Mouse (Mus musculus) lung, embryonic 15.5 days (tissue): ENCODE results near the gene Prrg2. TPM values are rescaled to one million over a fixed set of nuclear protein-coding genes. Genes with fewer than 3 reads are reported as not detected.

Experiments used
- ATAC-seq: fragments of 200-750 bp; cut with Nextera tagmentation; 2 replicates; pipeline ENCODE4 v1.8.0; 2017; ENCODE audit warnings: moderate number of reproducible peaks, borderline replicate concordance; ENCODE audit not compliant: low FRiP score, low TSS enrichment; ENCODE audit errors: extremely low read depth
- H3K27ac ChIP-seq: fragments of 300-500 bp; sonication (generic); 2 replicates; pipeline ENCODE4 v1.5.1; 2015; ENCODE audit warnings: moderate library complexity, mild to moderate bottlenecking, inconsistent platforms
- H3K27me3 ChIP-seq: fragments of 300-500 bp; sonication (generic); 2 replicates; pipeline ENCODE4 v1.6.1; 2015; ENCODE audit warnings: inconsistent platforms
- H3K36me3 ChIP-seq: fragments of 300-500 bp; sonication (generic); 2 replicates; pipeline ENCODE4 v1.6.1; 2015; ENCODE audit warnings: inconsistent platforms
- H3K4me1 ChIP-seq: fragments of 300-500 bp; sonication (generic); 2 replicates; pipeline ENCODE4 v1.6.1; 2015; ENCODE audit warnings: inconsistent platforms
- H3K4me2 ChIP-seq: fragments of 300-500 bp; sonication (generic); 2 replicates; pipeline ENCODE4 v1.6.1; 2015; ENCODE audit warnings: inconsistent platforms, mild to moderate bottlenecking, moderate library complexity
- H3K4me3 ChIP-seq: fragments of 300-500 bp; sonication (generic); 2 replicates; pipeline ENCODE4 v1.5.1; 2015; ENCODE audit warnings: mild to moderate bottlenecking, inconsistent platforms
- H3K9ac ChIP-seq: fragments of 300-500 bp; sonication (generic); 2 replicates; pipeline ENCODE4 v1.6.1; 2015; ENCODE audit warnings: inconsistent platforms
- H3K9me3 ChIP-seq: fragments of 300-500 bp; sonication (generic); 2 replicates; pipeline ENCODE4 v1.6.1; 2016; ENCODE audit warnings: inconsistent platforms
- WGBS: fragments of 180-500 bp; shearing (Covaris S2); methylation state at CpG from one replicate; pipeline ENCODE4 v1.1.7; 2015; 5-methylcytosine and 5-hydroxymethylcytosine counted together
- polyA plus RNA-seq: library from polyadenylated mRNA; unstranded; fragments of >200 nt; fragmentation: Nextera tagmentation; extraction: Ambion mirVana; gene quantifications from 2 replicates; pipeline ENCODE4 v1.2.1, GENCODE M21; 2015

Prrg2 gene
- polyA plus RNA-seq, 1 experiment from 2014 or later, result 23.1 TPM

DNA sequence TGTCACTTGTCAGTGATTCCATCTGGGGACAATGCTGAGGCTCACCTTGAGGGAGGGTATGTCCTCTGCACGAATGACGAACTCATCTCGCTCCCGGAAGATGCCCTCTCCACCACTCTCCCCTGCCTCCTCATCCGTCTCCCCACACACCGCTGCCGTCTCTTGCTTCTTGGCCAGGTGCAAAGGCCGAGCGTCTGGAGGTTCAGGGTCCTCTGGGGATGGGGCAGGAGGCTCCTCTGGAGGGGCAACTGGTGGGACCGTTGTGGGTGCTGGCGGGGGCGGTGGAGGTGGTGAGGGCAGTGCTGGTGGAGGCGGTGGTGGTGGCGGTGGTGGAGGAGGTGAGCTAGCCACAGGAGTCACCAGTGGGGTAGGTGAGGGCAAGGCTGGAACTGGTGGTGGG, 19.2 kb downstream of the Prrg2 start:
- H3K27ac ChIP-seq, result no peak overlapping the region
- no peak overlapping the region for H3K4me3 ChIP-seq
- no peaks in the 10 kb centered on the region for H3K27me3 ChIP-seq
- H3K9ac ChIP-seq, result no peak overlapping the region
- ATAC-seq, result no peak
- H3K9me3 ChIP-seq, result no peaks in the 10 kb centered on the region
- H3K4me2 ChIP-seq, result no peak overlapping the region
- no peaks in the 10 kb centered on the region for H3K4me1 ChIP-seq
- peaks cover 97% of the 10 kb centered on the region for H3K36me3 ChIP-seq
- 87% methylated on average over 14 of the region's 14 CpGs for WGBS

DNA sequence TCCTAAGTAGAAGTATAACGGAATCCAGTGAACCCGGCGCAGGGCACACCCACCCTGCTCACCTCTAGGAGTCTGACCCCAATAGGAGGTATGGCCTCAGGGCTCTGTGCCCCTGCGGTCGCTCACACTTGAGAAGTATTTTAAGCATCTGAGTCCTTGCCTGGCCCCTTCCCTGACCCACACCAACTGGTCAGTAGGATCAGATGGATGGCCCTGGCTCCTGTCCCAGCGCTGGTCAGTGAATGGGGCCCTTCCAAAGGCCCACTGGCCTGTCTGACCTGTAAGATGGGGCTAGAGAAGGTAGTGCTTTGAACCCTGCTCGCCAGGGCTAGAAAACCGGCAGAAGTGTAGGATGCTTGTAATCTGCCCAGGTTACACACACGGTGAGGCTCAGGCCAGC, 21.6 kb downstream of the Prrg2 start:
- Histone ChIP-seq H3K4me2 (no peak overlapping the region), H3K9ac (no peak overlapping the region), H3K27me3 (no peaks in the 10 kb centered on the region), H3K36me3 (peaks cover 97% of the 10 kb centered on the region), H3K9me3 (no peaks in the 10 kb centered on the region), H3K4me1 (no peaks in the 10 kb centered on the region), H3K27ac (no peak overlapping the region), H3K4me3 (no peak overlapping the region)
- ATAC-seq, result no peak
- WGBS, result 93% methylated on average over 9 of the region's 9 CpGs

DNA sequence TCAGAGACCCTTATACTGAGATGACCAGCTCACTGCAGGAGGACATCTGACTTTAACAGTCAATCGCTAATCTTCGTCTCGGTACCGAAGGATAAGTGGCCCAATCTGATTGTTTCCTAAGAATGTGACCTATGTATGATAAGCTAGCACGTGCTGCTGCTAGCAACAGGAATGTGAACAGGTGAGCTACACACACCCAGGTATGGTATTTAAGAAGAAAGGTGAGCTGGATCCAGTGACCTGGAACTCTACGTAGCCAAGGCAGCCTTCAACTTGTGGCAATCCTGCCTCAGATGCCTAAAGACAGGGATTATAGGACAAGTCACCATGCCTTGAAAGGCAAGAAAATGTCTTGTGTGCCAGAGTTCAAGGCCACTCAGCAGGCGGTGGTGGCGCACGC, 24.1 kb downstream of the Prrg2 start:
- 95% methylated on average over 9 of the region's 9 CpGs for WGBS
- ATAC-seq, result no peak
- peaks cover 98% of the 10 kb centered on the region for H3K36me3 ChIP-seq
- H3K4me2 ChIP-seq, result no peak overlapping the region
- no peak overlapping the region for H3K4me3 ChIP-seq
- H3K27me3 ChIP-seq, result no peaks in the 10 kb centered on the region
- no peak overlapping the region for H3K27ac ChIP-seq
- no peaks in the 10 kb centered on the region for H3K4me1 ChIP-seq
- no peak overlapping the region for H3K9ac ChIP-seq
- H3K9me3 ChIP-seq, result no peaks in the 10 kb centered on the region

DNA sequence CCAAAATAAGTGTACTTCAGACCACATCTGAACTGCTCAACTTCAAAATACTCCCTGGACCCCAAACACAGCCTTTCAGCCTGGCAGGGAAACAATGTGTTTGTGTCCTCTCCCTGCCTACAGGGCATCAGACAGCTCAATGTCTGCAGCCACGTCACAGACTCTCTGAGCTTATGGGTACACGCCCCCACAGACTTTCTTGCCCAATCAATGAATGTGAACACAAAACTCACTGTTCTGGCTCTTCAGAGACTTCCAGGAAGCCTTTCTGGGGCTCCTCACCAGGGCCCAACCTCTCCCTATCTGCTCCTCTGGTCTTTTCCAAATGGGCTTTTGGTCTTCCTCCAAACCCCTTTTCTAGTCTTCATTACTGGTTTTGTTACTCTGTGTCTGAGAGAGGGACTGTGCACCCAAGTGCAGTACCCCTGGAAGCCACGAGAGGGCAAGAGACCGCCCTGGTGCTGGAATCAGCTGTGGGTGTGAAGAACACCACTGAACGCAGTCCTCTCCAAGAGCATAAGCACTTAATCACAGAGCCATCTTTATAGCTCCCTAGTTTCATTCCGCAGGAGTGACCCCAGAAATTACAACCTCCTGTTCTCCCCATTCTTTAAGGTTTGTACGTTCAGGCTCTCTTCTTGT, 24.6 kb downstream of the Prrg2 start:
- Histone ChIP-seq H3K36me3 (peaks cover 98% of the 10 kb centered on the region), H3K9me3 (no peaks in the 10 kb centered on the region), H3K4me2 (no peak overlapping the region), H3K4me3 (no peak overlapping the region), H3K27me3 (no peaks in the 10 kb centered on the region), H3K27ac (no peak overlapping the region), H3K4me1 (no peaks in the 10 kb centered on the region), H3K9ac (no peak overlapping the region)
- no peak for ATAC-seq
- 62% methylated on average over 7 of the region's 7 CpGs for WGBS

DNA sequence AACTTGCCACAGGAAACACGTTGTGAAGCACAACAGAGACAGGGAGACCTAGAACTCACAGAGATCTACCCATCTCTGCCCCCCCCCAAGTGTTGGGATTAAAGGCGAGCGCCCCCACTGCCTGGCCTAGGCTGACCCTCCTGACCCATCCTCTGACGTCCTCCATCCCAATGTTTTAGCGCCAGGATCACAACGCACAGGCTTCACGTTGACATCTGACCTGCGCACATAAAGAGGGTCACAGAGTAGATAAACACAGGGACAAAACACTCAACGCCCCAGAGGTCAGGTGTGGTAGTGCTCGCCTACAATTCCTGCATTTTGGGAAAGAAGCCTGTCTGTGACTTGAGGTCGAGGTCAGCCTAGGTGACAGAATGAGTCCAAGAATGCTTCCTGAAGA, 25.8 kb downstream of the Prrg2 start:
- H3K9ac ChIP-seq, result no peak overlapping the region
- no peak for ATAC-seq
- 74% methylated on average over 11 of the region's 11 CpGs for WGBS
- peaks cover 98% of the 10 kb centered on the region for H3K36me3 ChIP-seq
- no peak overlapping the region for H3K4me2 ChIP-seq
- H3K4me3 ChIP-seq, result no peak overlapping the region
- H3K4me1 ChIP-seq, result no peaks in the 10 kb centered on the region
- H3K27me3 ChIP-seq, result no peaks in the 10 kb centered on the region
- H3K9me3 ChIP-seq, result no peaks in the 10 kb centered on the region
- H3K27ac ChIP-seq, result no peak overlapping the region

GRCm38 (mm10) chr7:45035631-45036030, 26.8 kb downstream of the Prrg2 start:
- H3K27me3 ChIP-seq, result no peaks in the 10 kb centered on the region
- H3K9ac ChIP-seq, result no peak overlapping the region
- H3K4me1 ChIP-seq, result no peaks in the 10 kb centered on the region
- no peaks in the 10 kb centered on the region for H3K9me3 ChIP-seq
- ATAC-seq, result no peak
- no peak overlapping the region for H3K27ac ChIP-seq
- WGBS, result 84% methylated on average over 3 of the region's 3 CpGs
- no peak overlapping the region for H3K4me2 ChIP-seq
- no peak overlapping the region for H3K4me3 ChIP-seq
- peaks cover 98% of the 10 kb centered on the region for H3K36me3 ChIP-seq

- Histone ChIP-seq H3K27ac (no peak overlapping the region), H3K4me2 (no peak overlapping the region), H3K4me3 (no peak overlapping the region), H3K9me3 (no peaks in the 10 kb centered on the region), H3K27me3 (no peaks in the 10 kb centered on the region), H3K36me3 (peaks cover 97% of the 10 kb centered on the region), H3K4me1 (no peaks in the 10 kb centered on the region), H3K9ac (no peak overlapping the region)
- 92% methylated on average over 19 of the region's 19 CpGs for WGBS
- ATAC-seq, result no peak
Observed at GRCm38 (mm10) chr7:45033722-45034359, 28.6 kb downstream of the Prrg2 start.

DNA sequence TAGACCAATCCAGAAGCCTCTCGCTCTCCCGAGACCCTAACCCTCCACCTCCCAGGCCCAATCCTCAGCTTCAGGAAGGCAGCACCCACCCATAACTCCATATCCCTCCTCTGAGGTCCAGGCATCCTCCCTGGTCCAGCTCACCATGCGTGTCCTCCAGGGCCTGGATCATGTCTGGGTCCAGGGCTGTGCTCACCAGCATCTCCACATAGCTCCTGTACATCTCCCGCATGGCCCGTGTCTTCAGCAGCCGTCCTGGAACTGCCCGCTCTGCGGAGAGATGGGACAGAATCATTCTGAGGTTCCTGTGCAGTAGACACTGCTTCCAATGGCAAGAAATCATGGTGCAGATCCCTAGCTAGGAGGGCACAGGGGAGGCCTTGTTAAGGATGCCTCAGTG, 31.6 kb downstream of the Prrg2 start:
- Histone ChIP-seq H3K4me2 (no peak overlapping the region), H3K4me1 (no peaks in the 10 kb centered on the region), H3K9me3 (no peaks in the 10 kb centered on the region), H3K27ac (no peak overlapping the region), H3K4me3 (no peak overlapping the region), H3K27me3 (no peaks in the 10 kb centered on the region), H3K9ac (no peak overlapping the region), H3K36me3 (peaks cover 86% of the 10 kb centered on the region)
- ATAC-seq, result no peak
- 96% methylated on average over 8 of the region's 8 CpGs for WGBS

DNA sequence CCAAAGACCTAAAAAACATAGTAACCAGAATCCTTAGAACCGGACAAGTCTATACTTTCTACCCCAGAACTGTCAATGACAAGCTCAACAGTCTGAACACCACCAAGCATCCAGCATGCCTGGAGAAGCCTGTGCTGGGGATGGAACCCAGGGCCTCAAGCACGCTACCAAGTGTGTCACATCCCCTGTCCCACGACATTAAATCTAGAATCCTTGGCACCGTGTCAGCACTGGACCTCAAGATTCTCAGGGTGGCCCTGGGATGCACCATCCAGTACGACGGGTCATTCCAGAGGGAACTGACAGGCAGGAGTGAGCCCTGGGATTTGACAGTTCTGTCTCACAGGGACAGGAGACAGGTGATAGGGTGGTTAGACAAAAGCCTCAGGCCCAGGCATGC, 32.5 kb downstream of the Prrg2 start:
- H3K9me3 ChIP-seq, result no peaks in the 10 kb centered on the region
- WGBS, result 86% methylated on average over 6 of the region's 6 CpGs

GRCm38 (mm10) chr7:45028351-45028750, 34.1 kb downstream of the Prrg2 start:
- Histone ChIP-seq H3K36me3 (peaks cover 61% of the 10 kb centered on the region), H3K9me3 (no peaks in the 10 kb centered on the region), H3K9ac (no peak overlapping the region), H3K4me3 (no peak overlapping the region), H3K27me3 (no peaks in the 10 kb centered on the region), H3K27ac (no peak overlapping the region), H3K4me1 (no peaks in the 10 kb centered on the region), H3K4me2 (no peak overlapping the region)
- WGBS, result 83% methylated on average over 11 of the region's 11 CpGs
- no peak for ATAC-seq

More for the DNA sequence above, 32.5 kb downstream of the Prrg2 start:
- Histone ChIP-seq H3K4me3 (no peak overlapping the region), H3K27ac (no peak overlapping the region), H3K4me1 (no peaks in the 10 kb centered on the region), H3K4me2 (no peak overlapping the region), H3K27me3 (no peaks in the 10 kb centered on the region), H3K9ac (no peak overlapping the region), H3K36me3 (peaks cover 78% of the 10 kb centered on the region)
- ATAC-seq, result no peak

GRCm38 (mm10) chr7:45027761-45028160, 34.7 kb downstream of the Prrg2 start:
- Histone ChIP-seq H3K4me3 (no peak overlapping the region), H3K36me3 (peaks cover 55% of the 10 kb centered on the region), H3K27me3 (no peaks in the 10 kb centered on the region), H3K9me3 (no peaks in the 10 kb centered on the region), H3K9ac (no peak overlapping the region), H3K4me1 (no peaks in the 10 kb centered on the region), H3K4me2 (no peak overlapping the region), H3K27ac (no peak overlapping the region)
- 83% methylated on average over 9 of the region's 9 CpGs for WGBS
- no peak for ATAC-seq

GRCm38 (mm10) chr7:45026256-45026655, 36.2 kb downstream of the Prrg2 start:
- peaks cover 40% of the 10 kb centered on the region for H3K36me3 ChIP-seq
- 68% methylated on average over 2 of the region's 2 CpGs for WGBS
- H3K4me2 ChIP-seq, result no peak overlapping the region
- H3K27me3 ChIP-seq, result no peaks in the 10 kb centered on the region
- H3K9me3 ChIP-seq, result no peaks in the 10 kb centered on the region
- ATAC-seq, result no peak
- no peak overlapping the region for H3K27ac ChIP-seq
- no peak overlapping the region for H3K4me3 ChIP-seq
- H3K4me1 ChIP-seq, result no peaks in the 10 kb centered on the region
- H3K9ac ChIP-seq, result no peak overlapping the region
